Mouse (Mus musculus): Measurements from ENCODE around the gene Degs1. TPM values are rescaled to one million over a fixed set of nuclear protein-coding genes. Genes with fewer than 3 reads are reported as not detected.

Gene Degs1
- 194 and 219 TPM in 2 replicates for polyA plus RNA-seq (2015; fragmentation: Nextera tagmentation; extraction: Ambion mirVana)

- peak within 1 kb of the TSS; percentile 88 for H3K4me2 ChIP-seq (replicated peaks; ENCODE audit: low read depth, low read length)
- 3% methylated on average over 79 of the region's 94 CpGs for WGBS
Observed at GRCm38 (mm10) chr1:182282091-182283075, at the start of gene Degs1. Gene Degs1, minus strand, starts transcription at chr1:182282804.

GRCm38 (mm10) chr1:182325919-182326318, 43.3 kb upstream of the Degs1 start:
- no peak for ATAC-seq

More at GRCm38 (mm10) chr1:182282091-182283075, at the start of gene Degs1:
- ATAC-seq (peak; percentile 95), DNase-seq (ENCODE audit: low spot score) (peak; percentile 91)
- no peaks in the 10 kb centered on the region for H3K27me3 ChIP-seq (replicated peaks; ENCODE audit: insufficient read depth, low read length)
- 0 out of 2 replicates have a peak, but pooled peaks cover 8% of the 10 kb centered on the region for H3K4me1 ChIP-seq (ENCODE audit: insufficient read depth, low read depth, low read length)
- no peak for TF ChIP-seq CTCF (IDR thresholded peaks at IDR 0.05)
- TF ChIP-seq EP300 (IDR thresholded peaks at IDR 0.05), result no peak; the same call in 1 of the 2 replicates
- peak within 1 kb of the TSS; percentile 79 for H3K4me3 ChIP-seq (ENCODE audit: low read depth, low read length)
- peak within 1 kb of the TSS; percentile 94 for H3K27ac ChIP-seq (ENCODE audit: low read length)
- peaks cover 12% of the 10 kb centered on the region; the same call in 1 of the 2 replicates for H3K36me3 ChIP-seq (ENCODE audit: insufficient read depth, low read length)
- no peaks in the 10 kb centered on the region for H3K9me3 ChIP-seq (ENCODE audit: low read length)
- peak within 1 kb of the TSS; percentile 82 for H3K9ac ChIP-seq (replicated peaks; ENCODE audit: low read depth)

GRCm38 (mm10) chr1:182324552-182324951, 41.9 kb upstream of the Degs1 start:
- Histone ChIP-seq H3K4me1 (ENCODE audit: insufficient read depth, low read depth, low read length) (no peaks in the 10 kb centered on the region), H3K36me3 (ENCODE audit: insufficient read depth, low read length) (peaks cover 27% of the 10 kb centered on the region; the same call in 1 of the 2 replicates), H3K27me3 (replicated peaks; ENCODE audit: insufficient read depth, low read length) (no peaks in the 10 kb centered on the region), H3K9ac (replicated peaks; ENCODE audit: low read depth) (no peak overlapping the region), H3K27ac (ENCODE audit: low read length) (no peak overlapping the region), H3K4me3 (ENCODE audit: low read depth, low read length) (no peak overlapping the region), H3K4me2 (replicated peaks; ENCODE audit: low read depth, low read length) (no peak overlapping the region), H3K9me3 (ENCODE audit: low read length) (no peaks in the 10 kb centered on the region)
- 92% methylated on average over 7 of the region's 7 CpGs for WGBS
- DNase-seq (ENCODE audit: low spot score) (no peak), ATAC-seq (no peak)
- no peak for TF ChIP-seq EP300 (IDR thresholded peaks at IDR 0.05)
- TF ChIP-seq CTCF (IDR thresholded peaks at IDR 0.05), result no peak

More at GRCm38 (mm10) chr1:182325919-182326318, 43.3 kb upstream of the Degs1 start:
- no peak overlapping the region for H3K4me2 ChIP-seq (replicated peaks; ENCODE audit: low read depth, low read length)
- no peak overlapping the region for H3K27ac ChIP-seq (ENCODE audit: low read length)
- no peaks in the 10 kb centered on the region for H3K4me1 ChIP-seq (ENCODE audit: insufficient read depth, low read depth, low read length)
- DNase-seq (ENCODE audit: low spot score), result no peak
- 95% methylated on average over 1 of the region's 1 CpGs for WGBS
- H3K4me3 ChIP-seq (ENCODE audit: low read depth, low read length), result no peak overlapping the region
- TF ChIP-seq CTCF (IDR thresholded peaks at IDR 0.05) (no peak), EP300 (IDR thresholded peaks at IDR 0.05) (no peak)
- H3K9ac ChIP-seq (replicated peaks; ENCODE audit: low read depth), result no peak overlapping the region
- H3K36me3 ChIP-seq (ENCODE audit: insufficient read depth, low read length), result peaks cover 24% of the 10 kb centered on the region; the same call in 1 of the 2 replicates
- H3K9me3 ChIP-seq (ENCODE audit: low read length), result no peaks in the 10 kb centered on the region
- H3K27me3 ChIP-seq (replicated peaks; ENCODE audit: insufficient read depth, low read length), result no peaks in the 10 kb centered on the region

GRCm38 (mm10) chr1:182323139-182323538, 40.5 kb upstream of the Degs1 start:
- Histone ChIP-seq H3K4me1 (ENCODE audit: insufficient read depth, low read depth, low read length) (no peaks in the 10 kb centered on the region), H3K27ac (ENCODE audit: low read length) (no peak overlapping the region), H3K4me2 (replicated peaks; ENCODE audit: low read depth, low read length) (no peak overlapping the region), H3K9ac (replicated peaks; ENCODE audit: low read depth) (no peak overlapping the region), H3K9me3 (ENCODE audit: low read length) (no peaks in the 10 kb centered on the region), H3K36me3 (ENCODE audit: insufficient read depth, low read length) (peaks cover 32% of the 10 kb centered on the region; the same call in 1 of the 2 replicates), H3K27me3 (replicated peaks; ENCODE audit: insufficient read depth, low read length) (no peaks in the 10 kb centered on the region), H3K4me3 (ENCODE audit: low read depth, low read length) (no peak overlapping the region)
- no peak for ATAC-seq
- no peak for DNase-seq (ENCODE audit: low spot score)
- 94% methylated on average over 3 of the region's 3 CpGs for WGBS
- no peak for TF ChIP-seq CTCF (IDR thresholded peaks at IDR 0.05)
- no peak for TF ChIP-seq EP300 (IDR thresholded peaks at IDR 0.05)

GRCm38 (mm10) chr1:182314201-182314600, 31.6 kb upstream of the Degs1 start:
- WGBS, result 93% methylated on average over 5 of the region's 5 CpGs
- ATAC-seq, result no peak
- Histone ChIP-seq H3K36me3 (ENCODE audit: insufficient read depth, low read length) (peaks cover 34% of the 10 kb centered on the region), H3K27ac (ENCODE audit: low read length) (no peak overlapping the region), H3K4me1 (ENCODE audit: insufficient read depth, low read depth, low read length) (no peaks in the 10 kb centered on the region), H3K4me2 (replicated peaks; ENCODE audit: low read depth, low read length) (no peak overlapping the region), H3K4me3 (ENCODE audit: low read depth, low read length) (no peak overlapping the region), H3K9me3 (ENCODE audit: low read length) (no peaks in the 10 kb centered on the region), H3K9ac (replicated peaks; ENCODE audit: low read depth) (no peak overlapping the region), H3K27me3 (replicated peaks; ENCODE audit: insufficient read depth, low read length) (no peaks in the 10 kb centered on the region)
- no peak for DNase-seq (ENCODE audit: low spot score)
- no peak for TF ChIP-seq CTCF (IDR thresholded peaks at IDR 0.05)
- TF ChIP-seq EP300 (IDR thresholded peaks at IDR 0.05), result no peak

GRCm38 (mm10) chr1:182313181-182313580, 30.6 kb upstream of the Degs1 start:
- no peaks in the 10 kb centered on the region for H3K4me1 ChIP-seq (ENCODE audit: insufficient read depth, low read depth, low read length)
- WGBS, result 88% methylated on average over 8 of the region's 8 CpGs
- H3K27ac ChIP-seq (ENCODE audit: low read length), result no peak overlapping the region
- H3K27me3 ChIP-seq (replicated peaks; ENCODE audit: insufficient read depth, low read length), result no peaks in the 10 kb centered on the region
- H3K9ac ChIP-seq (replicated peaks; ENCODE audit: low read depth), result no peak overlapping the region
- H3K9me3 ChIP-seq (ENCODE audit: low read length), result no peaks in the 10 kb centered on the region
- ATAC-seq, result no peak
- no peak overlapping the region for H3K4me2 ChIP-seq (replicated peaks; ENCODE audit: low read depth, low read length)
- no peak overlapping the region for H3K4me3 ChIP-seq (ENCODE audit: low read depth, low read length)
- DNase-seq (ENCODE audit: low spot score), result no peak
- H3K36me3 ChIP-seq (ENCODE audit: insufficient read depth, low read length), result peaks cover 29% of the 10 kb centered on the region
- no peak for TF ChIP-seq CTCF (IDR thresholded peaks at IDR 0.05)
- TF ChIP-seq EP300 (IDR thresholded peaks at IDR 0.05), result no peak
